Mouse (Mus musculus) neural tube, embryonic 12.5 days (tissue): ENCODE results near the gene Polr2l. TPM values are rescaled to one million over a fixed set of nuclear protein-coding genes. Genes with fewer than 3 reads are reported as not detected.
"Not testable (repeated sequence)": the region's sequence is repeated elsewhere in the genome, so short reads cannot be mapped to it uniquely, and the experiment has no call there.

Experiments
- ATAC-seq: fragments of 200-750 bp; cut with Nextera tagmentation; 2 replicates; pipeline ENCODE4 v1.8.0; 2017; ENCODE audit warnings: low read depth, mild to moderate bottlenecking, moderate TSS enrichment, moderate library complexity; ENCODE audit not compliant: low FRiP score
- H3K27ac ChIP-seq: fragments of 300-500 bp; sonication (generic); 2 replicates; pipeline ENCODE4 v1.5.1; 2016
- H3K27me3 ChIP-seq: fragments of 300-500 bp; sonication (generic); replicated peaks from 2 replicates; pipeline ENCODE4 v1.6.1; 2016; ENCODE audit warnings: mild to moderate bottlenecking
- H3K36me3 ChIP-seq: fragments of 300-500 bp; sonication (generic); 2 replicates; pipeline ENCODE4 v1.6.1; 2016; ENCODE audit warnings: mild to moderate bottlenecking
- H3K4me1 ChIP-seq: fragments of 300-500 bp; sonication (generic); 2 replicates; pipeline ENCODE4 v1.6.1; 2016
- H3K4me2 ChIP-seq: fragments of 300-500 bp; sonication (generic); replicated peaks from 2 replicates; pipeline ENCODE4 v1.6.1; 2016; ENCODE audit warnings: mild to moderate bottlenecking
- H3K4me3 ChIP-seq: fragments of 300-500 bp; sonication (generic); 2 replicates; pipeline ENCODE4 v1.5.1; 2016
- H3K9ac ChIP-seq: fragments of 300-500 bp; sonication (generic); 2 replicates; pipeline ENCODE4 v1.6.1; 2016; ENCODE audit warnings: mild to moderate bottlenecking
- H3K9me3 ChIP-seq: fragments of 300-500 bp; sonication (generic); 2 replicates; pipeline ENCODE4 v1.6.1; 2016; ENCODE audit warnings: mild to moderate bottlenecking
- WGBS: fragments of 180-500 bp; shearing (Covaris S2); methylation state at CpG from one replicate; pipeline ENCODE4 v1.1.7; 2016; 5-methylcytosine and 5-hydroxymethylcytosine counted together
- polyA plus RNA-seq: library from polyadenylated mRNA; unstranded; fragments of >200 nt; fragmentation: Nextera tagmentation; extraction: Ambion mirVana; gene quantifications from 2 replicates; pipeline ENCODE4 v1.2.1, GENCODE M21; 2016

The Polr2l gene
- polyA plus RNA-seq, 1 experiment from 2014 or later = 73.5 TPM

DNA sequence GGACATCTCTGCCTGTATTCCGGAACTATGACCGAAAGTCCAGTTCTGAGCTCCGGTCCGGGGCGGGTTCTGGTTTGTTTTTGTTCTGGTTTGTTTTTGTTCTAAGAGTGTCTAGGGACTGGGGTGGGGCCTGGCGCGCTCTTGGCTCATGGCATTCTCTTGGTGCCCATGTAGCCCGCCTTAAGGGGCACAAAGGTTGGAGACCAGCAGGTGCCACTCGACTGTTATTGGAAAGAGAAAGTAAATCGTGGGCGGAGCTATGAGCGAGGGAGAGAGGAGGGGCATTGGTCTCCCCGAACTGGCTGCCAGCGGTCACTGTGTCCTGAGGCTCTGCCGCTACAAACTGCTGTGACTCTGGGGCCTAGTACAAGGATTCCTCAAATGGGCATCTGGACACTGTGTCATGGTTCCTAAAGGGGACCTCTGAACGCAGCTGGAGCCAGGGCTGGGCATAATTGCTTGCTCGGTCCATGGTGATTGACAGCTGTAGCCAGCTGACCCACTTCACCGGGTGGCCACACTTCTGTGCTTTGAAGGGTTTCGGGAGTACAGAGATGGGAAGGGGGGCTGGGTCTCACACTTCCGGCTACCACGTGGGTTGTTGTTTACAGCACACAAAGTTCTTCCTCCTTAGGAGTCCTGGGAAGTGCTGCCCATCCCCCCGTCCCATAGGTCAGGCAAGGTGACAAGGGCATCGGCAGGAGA lies 19.2 kb downstream of the Polr2l start:
- ATAC-seq = peak; percentile 54
- no peaks in the 10 kb centered on the region for H3K9me3 ChIP-seq
- H3K27ac ChIP-seq = no peak overlapping the region

DNA sequence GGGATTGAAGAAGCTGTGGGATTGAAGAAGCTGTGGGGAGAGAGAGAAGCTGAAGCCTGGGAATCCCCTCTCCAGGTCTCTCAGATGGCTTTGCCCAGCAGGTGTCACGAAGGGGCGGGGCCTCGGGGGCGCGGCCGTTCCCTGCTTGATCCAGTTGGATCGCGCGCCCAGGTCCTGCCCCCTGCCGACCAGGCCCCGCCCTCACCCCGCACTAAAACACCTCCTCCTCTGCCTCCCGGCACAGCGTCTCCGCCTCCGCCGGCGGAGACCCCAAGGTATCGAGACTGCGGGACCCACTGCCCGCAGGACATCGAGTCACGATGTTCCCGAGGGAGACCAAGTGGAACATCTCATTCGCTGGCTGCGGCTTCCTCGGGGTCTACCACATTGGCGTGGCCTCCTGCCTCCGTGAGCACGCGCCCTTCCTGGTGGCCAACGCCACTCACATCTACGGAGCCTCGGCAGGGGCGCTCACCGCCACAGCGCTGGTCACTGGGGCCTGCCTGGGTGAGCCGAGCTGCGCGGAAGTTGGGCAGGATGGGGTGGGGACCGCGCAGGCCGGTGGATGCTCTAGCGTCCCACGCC lies 19.9 kb downstream of the Polr2l start, which contains the start of gene Pnpla2:
Gene Pnpla2 (plus strand): TSS at position 232 of the 585 bp plus-strand sequence.
- Histone ChIP-seq H3K4me3 (peak within 1 kb of the TSS; percentile 60), H3K4me1 (peaks cover 17% of the 10 kb centered on the region), H3K27ac (no peak within 1 kb of the TSS), H3K9ac (peak within 1 kb of the TSS; percentile 73), H3K36me3 (peaks cover 35% of the 10 kb centered on the region), H3K27me3 (peaks cover 9% of the 10 kb centered on the region), H3K4me2 (peak within 1 kb of the TSS; percentile 97), H3K9me3 (no peaks in the 10 kb centered on the region)
- peak; percentile 78 for ATAC-seq
- WGBS = under 1% methylated on average over 45 of the region's 45 CpGs

More for the DNA sequence above, 19.2 kb downstream of the Polr2l start:
- WGBS = 2% methylated on average over 23 of the region's 23 CpGs
- H3K4me3 ChIP-seq = peak overlapping the region; percentile 60
- H3K9ac ChIP-seq = peak overlapping the region; percentile 73
- peaks cover 17% of the 10 kb centered on the region for H3K4me1 ChIP-seq
- H3K4me2 ChIP-seq = peak overlapping the region; percentile 97
- H3K36me3 ChIP-seq = peaks cover 28% of the 10 kb centered on the region
- H3K27me3 ChIP-seq = peaks cover 16% of the 10 kb centered on the region

DNA sequence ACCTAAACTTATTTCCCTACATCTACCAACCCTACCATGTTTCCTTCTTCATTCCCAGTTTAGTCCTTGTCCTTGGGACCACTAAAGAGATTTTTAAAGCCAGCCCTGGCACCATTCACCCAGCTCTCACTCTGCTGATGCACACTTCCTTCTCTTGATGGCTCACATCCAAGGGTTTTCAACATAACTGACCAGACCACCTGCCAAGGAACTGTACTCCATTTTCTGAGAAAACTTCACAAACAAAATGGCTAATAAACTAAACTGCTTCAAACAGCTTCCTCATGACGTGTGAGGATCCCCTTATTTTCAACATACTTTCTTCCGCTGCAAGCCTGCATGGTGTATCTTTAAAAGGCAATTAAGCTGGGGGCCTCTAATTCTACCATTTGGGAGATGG lies 21.3 kb downstream of the Polr2l start:
- no peak overlapping the region for H3K4me3 ChIP-seq
- 79% methylated on average over 2 of the region's 2 CpGs for WGBS
- peaks cover 22% of the 10 kb centered on the region for H3K4me1 ChIP-seq
- H3K9me3 ChIP-seq = no peaks in the 10 kb centered on the region
- no peak for ATAC-seq
- H3K27ac ChIP-seq = no peak overlapping the region
- no peaks in the 10 kb centered on the region for H3K27me3 ChIP-seq
- H3K36me3 ChIP-seq = peaks cover 35% of the 10 kb centered on the region
- H3K4me2 ChIP-seq = no peak overlapping the region
- H3K9ac ChIP-seq = no peak overlapping the region

- no peak overlapping the region for H3K9ac ChIP-seq
- H3K27ac ChIP-seq = no peak overlapping the region
- no peak overlapping the region for H3K4me2 ChIP-seq
- peaks cover 37% of the 10 kb centered on the region for H3K36me3 ChIP-seq
- H3K4me3 ChIP-seq = no peak overlapping the region
- H3K9me3 ChIP-seq = no peaks in the 10 kb centered on the region
- peaks cover 29% of the 10 kb centered on the region for H3K4me1 ChIP-seq
- ATAC-seq = no peak
- H3K27me3 ChIP-seq = no peaks in the 10 kb centered on the region
These were observed 23.0 kb downstream of the Polr2l start for GRCm38 (mm10) chr7:141451928-141452327.

DNA sequence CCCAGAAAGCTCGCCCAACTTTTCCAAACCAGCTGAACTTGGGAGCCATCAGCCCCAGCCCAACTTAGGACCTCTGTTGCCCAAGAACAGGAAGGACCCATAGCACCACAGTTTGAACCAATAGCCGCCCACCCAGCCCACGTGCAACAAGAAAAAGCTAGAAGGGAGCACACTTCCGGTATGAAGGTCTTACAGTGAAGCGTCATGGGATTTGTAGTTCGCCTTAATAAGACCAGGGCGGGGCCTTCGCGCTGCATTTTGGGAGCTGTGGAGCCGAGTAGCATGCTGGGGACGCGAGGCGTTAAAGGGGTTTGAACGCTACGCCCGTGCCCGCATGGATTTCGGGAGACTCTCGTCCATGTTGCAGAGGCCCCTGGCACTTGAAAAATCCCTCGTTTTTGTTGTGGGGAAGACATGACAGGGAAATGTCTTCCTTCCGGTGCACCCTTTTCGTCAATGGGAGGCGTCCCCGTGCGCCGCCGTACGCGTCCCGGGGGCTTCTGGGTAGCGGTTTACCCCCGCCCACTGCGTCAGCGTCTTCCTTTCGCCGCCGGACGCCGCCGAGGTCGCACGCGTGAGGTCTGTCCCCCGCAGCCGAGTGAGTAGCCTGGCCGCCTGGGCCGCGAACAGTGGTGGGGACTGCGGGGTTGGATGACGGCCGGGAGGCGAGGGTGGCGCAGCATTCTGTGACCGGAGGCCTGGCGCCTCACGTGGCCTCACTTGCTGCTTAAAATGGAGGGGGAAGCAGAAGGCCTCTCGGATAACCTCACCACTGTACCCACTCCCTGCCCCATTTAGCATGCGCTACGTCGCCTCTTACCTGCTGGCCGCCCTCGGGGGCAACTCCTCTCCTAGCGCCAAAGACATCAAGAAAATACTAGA lies 27.6 kb downstream of the Polr2l start, which contains the start of gene Rplp2:
Gene Rplp2 (plus strand): TSS at position 261 of the 882 bp plus-strand sequence.
- peak within 1 kb of the TSS; percentile 89 for H3K9ac ChIP-seq
- H3K4me2 ChIP-seq = peak within 1 kb of the TSS; percentile 78
- peak; percentile 89 for ATAC-seq
- H3K9me3 ChIP-seq = no peaks in the 10 kb centered on the region
- peaks cover 28% of the 10 kb centered on the region for H3K4me1 ChIP-seq
- peak within 1 kb of the TSS; percentile 42; the same call in 1 of the 2 replicates for H3K27ac ChIP-seq
- H3K27me3 ChIP-seq = no peaks in the 10 kb centered on the region
- peak within 1 kb of the TSS; percentile 90 for H3K4me3 ChIP-seq
- WGBS = under 1% methylated on average over 62 of the region's 63 CpGs
- peaks cover 37% of the 10 kb centered on the region for H3K36me3 ChIP-seq

GRCm38 (mm10) chr7:141446374-141446773 lies 28.6 kb downstream of the Polr2l start:
- 83% methylated on average over 3 of the region's 3 CpGs for WGBS
- not testable (repeated sequence) for H3K4me3 ChIP-seq, H3K9ac ChIP-seq, H3K27ac ChIP-seq, ATAC-seq, H3K27me3 ChIP-seq, H3K9me3 ChIP-seq
- peak overlapping the region; percentile 78; the same call in 1 of the 2 replicates for H3K4me2 ChIP-seq
- H3K36me3 ChIP-seq = peaks cover 29% of the 10 kb centered on the region
- H3K4me1 ChIP-seq = peaks cover 35% of the 10 kb centered on the region

DNA sequence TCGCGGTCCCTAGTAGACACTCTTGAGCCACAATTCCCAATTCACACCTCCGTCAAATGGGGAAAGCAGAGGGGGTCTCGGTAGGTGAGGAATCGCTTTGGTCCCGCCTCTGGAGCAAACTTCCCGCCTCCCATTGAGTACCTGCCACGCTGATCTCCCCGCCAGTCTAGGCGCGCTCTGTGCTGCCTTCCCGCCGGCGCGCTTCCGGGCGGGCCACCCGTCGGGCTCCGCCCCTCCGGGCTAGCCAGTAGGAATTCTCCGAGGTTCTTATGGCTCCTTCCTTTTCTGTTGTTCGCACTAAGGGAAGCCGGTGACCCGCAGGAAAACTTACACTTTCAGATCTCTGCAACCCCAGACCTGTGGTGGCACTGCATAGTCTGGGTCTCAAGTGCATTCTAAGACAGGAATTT lies 31.1 kb downstream of the Polr2l start, which contains the start of gene Pidd1:
Gene Pidd1 (minus strand): TSS at position 198 of the 410 bp plus-strand sequence.
- ATAC-seq = no peak; the same call in 1 of the 2 replicates
- peaks cover 32% of the 10 kb centered on the region for H3K4me1 ChIP-seq
- H3K9ac ChIP-seq = peak within 1 kb of the TSS; percentile 51
- peak within 1 kb of the TSS; percentile 78 for H3K4me2 ChIP-seq
- H3K27me3 ChIP-seq = no peaks in the 10 kb centered on the region
- H3K27ac ChIP-seq = no peak within 1 kb of the TSS
- no peaks in the 10 kb centered on the region for H3K9me3 ChIP-seq
- peaks cover 28% of the 10 kb centered on the region for H3K36me3 ChIP-seq
- peak within 1 kb of the TSS; percentile 33 for H3K4me3 ChIP-seq
- under 1% methylated on average over 25 of the region's 25 CpGs for WGBS

DNA sequence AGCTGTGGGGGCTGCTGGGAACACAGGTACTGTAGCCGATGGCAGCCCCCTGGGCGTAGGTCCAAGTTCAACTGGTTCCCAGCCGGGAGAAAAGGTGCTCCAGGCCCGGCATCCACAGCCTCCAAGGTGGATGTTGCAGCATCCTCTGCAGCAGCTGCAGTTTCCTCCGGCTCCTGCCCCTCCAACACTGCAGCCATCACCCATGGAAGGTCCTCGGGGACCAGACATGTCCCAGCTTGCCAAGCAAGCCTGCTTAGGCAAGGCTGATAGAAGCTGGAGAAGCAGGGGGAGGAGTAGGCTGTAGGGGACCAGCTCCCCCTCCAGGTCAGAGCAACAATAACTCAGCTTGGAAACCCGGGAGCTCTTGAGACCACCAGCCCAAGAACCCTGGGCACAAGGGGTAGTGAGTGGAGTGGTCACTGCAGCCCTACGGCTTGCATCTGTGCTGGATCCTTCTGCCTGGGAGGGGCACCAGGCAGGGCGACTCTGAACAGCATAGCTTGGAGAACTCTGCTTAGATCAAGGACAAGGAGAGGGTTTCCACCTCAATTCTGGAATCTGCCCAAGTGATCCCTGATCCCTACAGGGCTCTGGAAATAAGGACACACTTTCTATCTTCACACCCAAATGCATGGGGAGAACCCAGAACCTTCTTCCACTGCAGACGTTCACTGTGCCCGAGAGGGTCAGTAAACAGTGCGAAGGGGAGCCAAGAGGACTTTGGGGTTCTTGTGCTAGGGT lies 31.7 kb downstream of the Polr2l start:
- Histone ChIP-seq H3K36me3 (peaks cover 29% of the 10 kb centered on the region), H3K9ac (peak overlapping the region; percentile 51), H3K4me1 (peaks cover 26% of the 10 kb centered on the region), H3K9me3 (no peaks in the 10 kb centered on the region), H3K4me3 (peak overlapping the region; percentile 33), H3K27me3 (no peaks in the 10 kb centered on the region), H3K27ac (no peak overlapping the region), H3K4me2 (peak overlapping the region; percentile 78)
- 24% methylated on average over 12 of the region's 12 CpGs for WGBS
- no peak for ATAC-seq

DNA sequence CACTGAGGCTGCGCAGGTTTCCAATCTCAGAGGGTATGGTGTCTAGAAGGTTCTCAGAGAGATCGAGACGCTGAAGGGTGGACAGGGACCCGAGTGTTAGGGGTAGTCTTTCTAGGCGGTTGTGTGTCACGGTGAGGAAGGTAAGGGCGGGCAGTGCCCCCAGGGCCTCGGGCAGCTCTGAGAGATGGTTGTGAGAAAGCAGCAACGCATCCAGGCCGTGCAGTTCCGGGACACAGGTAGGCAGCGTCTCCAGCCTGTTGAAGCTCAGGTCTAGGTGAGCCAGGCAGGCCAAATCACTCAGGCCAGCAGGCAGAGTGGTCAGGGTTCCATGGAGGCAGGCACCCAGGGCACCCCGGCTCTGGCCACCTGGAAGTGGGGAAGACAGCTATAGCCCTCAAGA lies 32.7 kb downstream of the Polr2l start:
- ATAC-seq = no peak
- Histone ChIP-seq H3K36me3 (peaks cover 29% of the 10 kb centered on the region), H3K27me3 (no peaks in the 10 kb centered on the region), H3K9me3 (no peaks in the 10 kb centered on the region), H3K4me1 (peaks cover 29% of the 10 kb centered on the region), H3K4me2 (peak overlapping the region; percentile 78), H3K9ac (peak overlapping the region; percentile 51), H3K27ac (no peak overlapping the region), H3K4me3 (no peak overlapping the region)
- WGBS = 95% methylated on average over 13 of the region's 13 CpGs

- H3K27ac ChIP-seq = no peak overlapping the region
- H3K4me1 ChIP-seq = peaks cover 36% of the 10 kb centered on the region
- WGBS = 90% methylated on average over 9 of the region's 9 CpGs
- H3K9ac ChIP-seq = no peak overlapping the region
- no peaks in the 10 kb centered on the region for H3K27me3 ChIP-seq
- no peak for ATAC-seq
- H3K9me3 ChIP-seq = no peaks in the 10 kb centered on the region
- H3K4me2 ChIP-seq = no peak overlapping the region; the same call in 1 of the 2 replicates
- H3K36me3 ChIP-seq = peaks cover 29% of the 10 kb centered on the region
- no peak overlapping the region for H3K4me3 ChIP-seq
These were observed 33.5 kb downstream of the Polr2l start for GRCm38 (mm10) chr7:141441460-141441859.

- H3K27me3 ChIP-seq = no peaks in the 10 kb centered on the region
- no peaks in the 10 kb centered on the region for H3K9me3 ChIP-seq
- no peak overlapping the region for H3K27ac ChIP-seq
- H3K4me1 ChIP-seq = peaks cover 44% of the 10 kb centered on the region
- 0 out of 2 replicates have a peak overlapping the region, but pooled peaks have one; percentile 26 for H3K9ac ChIP-seq
- no peak overlapping the region for H3K4me3 ChIP-seq
- H3K36me3 ChIP-seq = peaks cover 29% of the 10 kb centered on the region
- 31% methylated on average over 6 of the region's 6 CpGs for WGBS
- no peak overlapping the region for H3K4me2 ChIP-seq
- ATAC-seq = no peak
These were observed 34.3 kb downstream of the Polr2l start for GRCm38 (mm10) chr7:141440613-141441012.
